Mouse (Mus musculus) embryonic facial prominence, embryonic 14.5 days (tissue): Measurements from ENCODE around the gene Mrps18b. TPM values are rescaled to one million over a fixed set of nuclear protein-coding genes. Genes with fewer than 3 reads are reported as not detected.

ENCODE experiments used
- ATAC-seq: fragments of 200-750 bp; cut with Nextera tagmentation; 2 replicates; pipeline ENCODE4 v1.8.0; 2017; ENCODE audit warnings: low read depth, moderate number of reproducible peaks, moderate TSS enrichment
- DNase-seq: peaks from one replicate; pipeline ENCODE4 v3.0.0-alpha.2; 2015; ENCODE audit warnings: low spot score
- H3K27ac ChIP-seq: fragments of 300-500 bp; sonication (generic); replicated peaks from 2 replicates; pipeline ENCODE4 v1.5.1; 2014; ENCODE audit warnings: low read depth, mild to moderate bottlenecking, low read length, moderate library complexity
- H3K27me3 ChIP-seq: fragments of 300-500 bp; sonication (generic); replicated peaks from 2 replicates; pipeline ENCODE4 v1.6.1; 2014; ENCODE audit warnings: low read length; ENCODE audit not compliant: control insufficient read depth, insufficient read depth
- H3K36me3 ChIP-seq: fragments of 300-500 bp; sonication (generic); 2 replicates; pipeline ENCODE4 v1.6.1; 2014; ENCODE audit warnings: low read length, mixed read lengths; ENCODE audit not compliant: control insufficient read depth, insufficient read depth
- H3K4me1 ChIP-seq: fragments of 300-500 bp; sonication (generic); 2 replicates; pipeline ENCODE4 v1.6.1; 2014; ENCODE audit warnings: antibody characterized with exemption, low read length; ENCODE audit not compliant: control insufficient read depth, insufficient read depth
- H3K4me2 ChIP-seq: fragments of 300-500 bp; sonication (generic); 2 replicates; pipeline ENCODE4 v1.6.1; 2014; ENCODE audit warnings: low read depth, mild to moderate bottlenecking, low read length, moderate library complexity, mixed read lengths
- H3K4me3 ChIP-seq: fragments of 300-500 bp; sonication (generic); 2 replicates; pipeline ENCODE4 v1.5.1; 2014; ENCODE audit warnings: low read depth, mild to moderate bottlenecking, low read length
- H3K9ac ChIP-seq: fragments of 300-500 bp; sonication (generic); 2 replicates; pipeline ENCODE4 v1.6.1; 2014; ENCODE audit warnings: low read depth, mild to moderate bottlenecking, low read length, moderate library complexity, mixed read lengths
- H3K9me3 ChIP-seq: fragments of 300-500 bp; sonication (generic); 2 replicates; pipeline ENCODE4 v1.6.1; 2016; ENCODE audit warnings: low read length; ENCODE audit not compliant: control insufficient read depth
- WGBS: fragments of 180-500 bp; shearing (Covaris S2); extraction: QIAGEN DNeasy Blood & Tissue Kit; methylation state at CpG from one replicate; pipeline ENCODE4 v1.1.7; 2014; 5-methylcytosine and 5-hydroxymethylcytosine counted together
- polyA plus RNA-seq: library from polyadenylated mRNA; unstranded; fragments of >200 nt; fragmentation: Nextera tagmentation; extraction: Ambion mirVana; gene quantifications from 2 replicates; pipeline ENCODE4 v1.2.1, GENCODE M21; 2014

Mrps18b gene
- polyA plus RNA-seq, 1 experiment from 2014 or later = 73.3 TPM

- Histone ChIP-seq H3K4me1 (peaks cover 10% of the 10 kb centered on the region), H3K36me3 (peaks cover 40% of the 10 kb centered on the region), H3K27me3 (no peaks in the 10 kb centered on the region), H3K27ac (peak overlapping the region; percentile 39; the same call in 1 of the 2 replicates), H3K9ac (no peak overlapping the region), H3K4me2 (0 out of 2 replicates have a peak overlapping the region, but pooled peaks have one; percentile 94), H3K4me3 (no peak overlapping the region), H3K9me3 (no peaks in the 10 kb centered on the region)
- WGBS = 75% methylated on average over 5 of the region's 5 CpGs
- ATAC-seq = no peak
- peak; percentile 65 for DNase-seq
Measured at GRCm38 (mm10) chr17:35920862-35921562, 4.8 kb upstream of the Mrps18b start.

GRCm38 (mm10) chr17:35920384-35920783, 4.2 kb upstream of the Mrps18b start:
- ATAC-seq = no peak

GRCm38 (mm10) chr17:35919864-35920301, 3.7 kb upstream of the Mrps18b start:
- ATAC-seq = no peak
- Histone ChIP-seq H3K9ac (peak overlapping the region; percentile 92), H3K4me3 (peak overlapping the region; percentile 58), H3K27ac (peak overlapping the region; percentile 98), H3K4me2 (peak overlapping the region; percentile 94), H3K36me3 (peaks cover 30% of the 10 kb centered on the region), H3K4me1 (peaks cover 10% of the 10 kb centered on the region), H3K9me3 (no peaks in the 10 kb centered on the region), H3K27me3 (no peaks in the 10 kb centered on the region)
- DNase-seq = no peak
- 42% methylated on average over 6 of the region's 6 CpGs for WGBS

More at GRCm38 (mm10) chr17:35920384-35920783, 4.2 kb upstream of the Mrps18b start:
- H3K9me3 ChIP-seq = no peaks in the 10 kb centered on the region
- no peak for DNase-seq
- 0 out of 2 replicates have a peak overlapping the region, but pooled peaks have one; percentile 92 for H3K9ac ChIP-seq
- H3K4me1 ChIP-seq = peaks cover 10% of the 10 kb centered on the region
- peak overlapping the region; percentile 98; the same call in 1 of the 2 replicates for H3K27ac ChIP-seq
- 85% methylated on average over 1 of the region's 1 CpGs for WGBS
- H3K4me3 ChIP-seq = no peak overlapping the region
- no peaks in the 10 kb centered on the region for H3K27me3 ChIP-seq
- peak overlapping the region; percentile 94; the same call in 1 of the 2 replicates for H3K4me2 ChIP-seq
- H3K36me3 ChIP-seq = peaks cover 35% of the 10 kb centered on the region

GRCm38 (mm10) chr17:35919060-35919715, 3.0 kb upstream of the Mrps18b start:
- ATAC-seq = peak; percentile 23
- Histone ChIP-seq H3K4me3 (peak overlapping the region; percentile 58), H3K27ac (peak overlapping the region; percentile 98), H3K9ac (peak overlapping the region; percentile 92), H3K4me2 (peak overlapping the region; percentile 94), H3K27me3 (no peaks in the 10 kb centered on the region), H3K4me1 (peaks cover 10% of the 10 kb centered on the region), H3K9me3 (no peaks in the 10 kb centered on the region), H3K36me3 (peaks cover 27% of the 10 kb centered on the region)
- 15% methylated on average over 7 of the region's 7 CpGs for WGBS
- DNase-seq = peak; percentile 99

- Histone ChIP-seq H3K4me2 (peak overlapping the region; percentile 94), H3K36me3 (peaks cover 27% of the 10 kb centered on the region), H3K4me1 (peaks cover 10% of the 10 kb centered on the region), H3K9ac (peak overlapping the region; percentile 92), H3K27ac (peak overlapping the region; percentile 98), H3K27me3 (no peaks in the 10 kb centered on the region), H3K4me3 (peak overlapping the region; percentile 58), H3K9me3 (no peaks in the 10 kb centered on the region)
- WGBS = under 1% methylated on average over 11 of the region's 11 CpGs
- ATAC-seq (no peak), DNase-seq (peak; percentile 82)
Measured at GRCm38 (mm10) chr17:35918276-35919059, 2.3 kb upstream of the Mrps18b start.

- Histone ChIP-seq H3K27me3 (no peaks in the 10 kb centered on the region), H3K9ac (peak overlapping the region; percentile 92), H3K4me2 (peak overlapping the region; percentile 94), H3K4me3 (peak overlapping the region; percentile 58), H3K4me1 (peaks cover 10% of the 10 kb centered on the region), H3K36me3 (peaks cover 28% of the 10 kb centered on the region; the same call in 1 of the 2 replicates), H3K9me3 (no peaks in the 10 kb centered on the region), H3K27ac (peak overlapping the region; percentile 98)
- DNase-seq (peak; percentile 85), ATAC-seq (no peak)
- WGBS = under 1% methylated on average over 13 of the region's 13 CpGs
Measured at GRCm38 (mm10) chr17:35917463-35918251, 1.5 kb upstream of the Mrps18b start.

GRCm38 (mm10) chr17:35917143-35917462, 914 bp upstream of the Mrps18b start:
- Histone ChIP-seq H3K4me2 (peak overlapping the region; percentile 94), H3K9me3 (no peaks in the 10 kb centered on the region), H3K27ac (peak overlapping the region; percentile 98), H3K27me3 (no peaks in the 10 kb centered on the region), H3K36me3 (peaks cover 34% of the 10 kb centered on the region), H3K4me3 (peak overlapping the region; percentile 58), H3K4me1 (peaks cover 10% of the 10 kb centered on the region), H3K9ac (peak overlapping the region; percentile 92)
- whole genome bisulfite sequencing = 2% methylated on average over 8 of the region's 8 CpGs
- DNase-seq (no peak), ATAC-seq (no peak)
